Mouse (Mus musculus): ENCODE measurements around the gene Wdr93. TPM values are rescaled to one million over a fixed set of nuclear protein-coding genes. Genes with fewer than 3 reads are reported as not detected.

Gene Wdr93
- polyA plus RNA-seq, 1 experiment from 2014 or later: 0.35 TPM

- 47% methylated on average over 11 of the region's 11 CpGs for WGBS
- Histone ChIP-seq H3K4me1 (peaks cover 18% of the 10 kb centered on the region; the same call in 1 of the 2 replicates), H3K27me3 (ENCODE audit: low read depth, poor library complexity, severe bottlenecking) (peaks cover 49% of the 10 kb centered on the region), H3K9me3 (replicated peaks) (no peaks in the 10 kb centered on the region), H3K27ac (no peak overlapping the region), H3K4me3 (no peak overlapping the region), H3K36me3 (peaks cover 11% of the 10 kb centered on the region)
- no peak for DNase-seq (ENCODE audit: low spot score)
Measured at GRCm38 (mm10) chr7:79819996-79820395, 77.0 kb downstream of the Wdr93 start.

GRCm38 (mm10) chr7:79822092-79822695, 79.2 kb downstream of the Wdr93 start:
- H3K27ac ChIP-seq: no peak overlapping the region
- 85% methylated on average over 12 of the region's 12 CpGs for WGBS

GRCm38 (mm10) chr7:79828341-79828740, 85.4 kb downstream of the Wdr93 start:
- no peak for DNase-seq (ENCODE audit: low spot score)
- H3K27me3 ChIP-seq (ENCODE audit: low read depth, poor library complexity, severe bottlenecking): no peaks in the 10 kb centered on the region
- 89% methylated on average over 3 of the region's 3 CpGs for WGBS
- no peaks in the 10 kb centered on the region for H3K4me1 ChIP-seq
- H3K4me3 ChIP-seq: no peak overlapping the region
- no peaks in the 10 kb centered on the region for H3K9me3 ChIP-seq (replicated peaks)
- H3K27ac ChIP-seq: no peak overlapping the region
- peaks cover 37% of the 10 kb centered on the region for H3K36me3 ChIP-seq

More at GRCm38 (mm10) chr7:79822092-79822695, 79.2 kb downstream of the Wdr93 start:
- no peak for DNase-seq (ENCODE audit: low spot score)
- Histone ChIP-seq H3K27me3 (ENCODE audit: low read depth, poor library complexity, severe bottlenecking) (peaks cover 43% of the 10 kb centered on the region), H3K9me3 (replicated peaks) (no peaks in the 10 kb centered on the region), H3K4me1 (peaks cover 18% of the 10 kb centered on the region; the same call in 1 of the 2 replicates), H3K36me3 (peaks cover 33% of the 10 kb centered on the region), H3K4me3 (no peak overlapping the region)

- peaks cover 22% of the 10 kb centered on the region for H3K36me3 ChIP-seq
- H3K9me3 ChIP-seq (replicated peaks): no peaks in the 10 kb centered on the region
- WGBS: 48% methylated on average over 6 of the region's 6 CpGs
- no peak overlapping the region for H3K4me3 ChIP-seq
- H3K4me1 ChIP-seq: no peaks in the 10 kb centered on the region
- H3K27me3 ChIP-seq (ENCODE audit: low read depth, poor library complexity, severe bottlenecking): no peaks in the 10 kb centered on the region
- no peak for DNase-seq (ENCODE audit: low spot score)
- no peak overlapping the region for H3K27ac ChIP-seq
Measured at GRCm38 (mm10) chr7:79831145-79831544, 88.2 kb downstream of the Wdr93 start.

GRCm38 (mm10) chr7:79831585-79831984, 88.6 kb downstream of the Wdr93 start:
- Histone ChIP-seq H3K4me1 (no peaks in the 10 kb centered on the region), H3K27ac (no peak overlapping the region), H3K9me3 (replicated peaks) (no peaks in the 10 kb centered on the region), H3K36me3 (peaks cover 18% of the 10 kb centered on the region), H3K27me3 (ENCODE audit: low read depth, poor library complexity, severe bottlenecking) (no peaks in the 10 kb centered on the region), H3K4me3 (no peak overlapping the region)
- 80% methylated on average over 6 of the region's 6 CpGs for WGBS
- DNase-seq (ENCODE audit: low spot score): no peak

- Histone ChIP-seq H3K4me3 (no peak overlapping the region), H3K27ac (no peak overlapping the region), H3K27me3 (ENCODE audit: low read depth, poor library complexity, severe bottlenecking) (no peaks in the 10 kb centered on the region), H3K36me3 (peaks cover 8% of the 10 kb centered on the region), H3K4me1 (no peaks in the 10 kb centered on the region), H3K9me3 (replicated peaks) (no peaks in the 10 kb centered on the region)
- DNase-seq (ENCODE audit: low spot score): no peak
Measured at GRCm38 (mm10) chr7:79832980-79833379, 90.0 kb downstream of the Wdr93 start.

GRCm38 (mm10) chr7:79835196-79835595, 92.2 kb downstream of the Wdr93 start:
- Histone ChIP-seq H3K27ac (no peak overlapping the region), H3K9me3 (replicated peaks) (no peaks in the 10 kb centered on the region), H3K27me3 (ENCODE audit: low read depth, poor library complexity, severe bottlenecking) (no peaks in the 10 kb centered on the region), H3K36me3 (peaks cover 12% of the 10 kb centered on the region), H3K4me1 (no peaks in the 10 kb centered on the region), H3K4me3 (no peak overlapping the region)
- DNase-seq (ENCODE audit: low spot score): no peak
- 94% methylated on average over 6 of the region's 6 CpGs for WGBS

Other genes with a start within 250 kb of the Wdr93 start
- not detected in 2 replicates for gene Rhcg, start 125.5 kb upstream of the Wdr93 start, polyA plus RNA-seq (2016; fragmentation: Nextera tagmentation; extraction: Ambion mirVana)
- 19.7 and 20.3 TPM in 2 replicates for gene Ticrr, start 83.0 kb upstream of the Wdr93 start, polyA plus RNA-seq (2016; fragmentation: Nextera tagmentation; extraction: Ambion mirVana)
- gene Kif7, start 27.4 kb upstream of the Wdr93 start, polyA plus RNA-seq (2016; fragmentation: Nextera tagmentation; extraction: Ambion mirVana): 7.2 and 8.5 TPM in 2 replicates
- gene Plin1, start 10.3 kb upstream of the Wdr93 start, polyA plus RNA-seq (2016; fragmentation: Nextera tagmentation; extraction: Ambion mirVana): not detected in 2 replicates
- gene Pex11a, start within 50 bp of the Wdr93 start, polyA plus RNA-seq (2016; fragmentation: Nextera tagmentation; extraction: Ambion mirVana): 6.6 and 11.3 TPM in 2 replicates
- not detected in 2 replicates for gene Mesp1, start 50.6 kb downstream of the Wdr93 start, polyA plus RNA-seq (2016; fragmentation: Nextera tagmentation; extraction: Ambion mirVana)
- gene Mesp2, start 67.6 kb downstream of the Wdr93 start, polyA plus RNA-seq (2016; fragmentation: Nextera tagmentation; extraction: Ambion mirVana): 0.21 TPM in 1 of 2 replicates, not detected in the other
- 8.1 and 9.7 TPM in 2 replicates for gene Anpep, start 117.9 kb downstream of the Wdr93 start, polyA plus RNA-seq (2016; fragmentation: Nextera tagmentation; extraction: Ambion mirVana)
- gene Ap3s2, start 177.5 kb downstream of the Wdr93 start, polyA plus RNA-seq (2016; fragmentation: Nextera tagmentation; extraction: Ambion mirVana): 41.7 and 44.4 TPM in 2 replicates
- 14.3 and 16.1 TPM in 2 replicates for gene Arpin, start 192.2 kb downstream of the Wdr93 start, polyA plus RNA-seq (2016; fragmentation: Nextera tagmentation; extraction: Ambion mirVana)